Mouse (Mus musculus) forebrain, embryonic 13.5 days (tissue): ENCODE data around the gene Smarca1. TPM values are rescaled to one million over a fixed set of nuclear protein-coding genes. Genes with fewer than 3 reads are reported as not detected.

Source experiments
- polyA plus RNA-seq: library from polyadenylated mRNA; unstranded; fragments of >200 nt; fragmentation: Nextera tagmentation; extraction: Ambion mirVana; gene quantifications from 2 replicates; pipeline ENCODE4 v1.2.1, GENCODE M21; 2015

Smarca1 gene
- polyA plus RNA-seq, 1 experiment from 2014 or later: 21.7 TPM

Other genes with a start within 250 kb of the Smarca1 start
- gene Ocrl, start 19.4 kb upstream of the Smarca1 start, polyA plus RNA-seq: 20.3 and 23.2 TPM in 2 replicates
- 4.9 and 5.0 TPM in 2 replicates for gene Apln, start 141.9 kb upstream of the Smarca1 start, polyA plus RNA-seq
- 0.57 and 0.64 TPM in 2 replicates for gene Xpnpep2, start 215.8 kb upstream of the Smarca1 start, polyA plus RNA-seq